Mouse (Mus musculus) heart, embryonic 15.5 days (tissue): ENCODE data around the gene Clec2i. TPM values are rescaled to one million over a fixed set of nuclear protein-coding genes. Genes with fewer than 3 reads are reported as not detected.
"Not testable (repeated sequence)": the region's sequence is repeated elsewhere in the genome, so short reads cannot be mapped to it uniquely, and the experiment has no call there.

Experiments used
- ATAC-seq: fragments of 200-750 bp; cut with Nextera tagmentation; replicated peaks from 2 replicates; pipeline ENCODE4 v1.8.0; 2017; ENCODE audit warnings: low read depth, moderate TSS enrichment; ENCODE audit not compliant: insufficient number of reproducible peaks, insufficient read depth, low FRiP score
- H3K27ac ChIP-seq: fragments of 300-500 bp; sonication (generic); 2 replicates; pipeline ENCODE4 v1.5.1; 2015; ENCODE audit warnings: mild to moderate bottlenecking, inconsistent platforms
- H3K27me3 ChIP-seq: fragments of 300-500 bp; sonication (generic); 2 replicates; pipeline ENCODE4 v1.6.1; 2015; ENCODE audit warnings: inconsistent platforms
- H3K36me3 ChIP-seq: fragments of 300-500 bp; sonication (generic); 2 replicates; pipeline ENCODE4 v1.6.1; 2015; ENCODE audit warnings: mild to moderate bottlenecking, inconsistent platforms
- H3K4me1 ChIP-seq: fragments of 300-500 bp; sonication (generic); replicated peaks from 2 replicates; pipeline ENCODE4 v1.6.1; 2015; ENCODE audit warnings: inconsistent platforms
- H3K4me2 ChIP-seq: fragments of 300-500 bp; sonication (generic); 2 replicates; pipeline ENCODE4 v1.6.1; 2015; ENCODE audit warnings: inconsistent platforms, mild to moderate bottlenecking, moderate library complexity
- H3K4me3 ChIP-seq: fragments of 300-500 bp; sonication (generic); 2 replicates; pipeline ENCODE4 v1.5.1; 2015; ENCODE audit warnings: mild to moderate bottlenecking, inconsistent platforms
- H3K9ac ChIP-seq: fragments of 300-500 bp; sonication (generic); 2 replicates; pipeline ENCODE4 v1.6.1; 2015; ENCODE audit warnings: mild to moderate bottlenecking, inconsistent platforms
- H3K9me3 ChIP-seq: fragments of 300-500 bp; sonication (generic); replicated peaks from 2 replicates; pipeline ENCODE4 v1.6.1; 2016; ENCODE audit warnings: inconsistent platforms
- WGBS: fragments of 180-500 bp; shearing (Covaris S2); methylation state at CpG from one replicate; pipeline ENCODE4 v1.1.7; 2015; ENCODE audit warnings: mixed read lengths; 5-methylcytosine and 5-hydroxymethylcytosine counted together
- polyA plus RNA-seq: library from polyadenylated mRNA; unstranded; fragments of >200 nt; fragmentation: Nextera tagmentation; extraction: Ambion mirVana; gene quantifications from 2 replicates; pipeline ENCODE4 v1.2.1, GENCODE M21; 2015

The Clec2i gene
- polyA plus RNA-seq, 1 experiment from 2014 or later, result 0.10 TPM

- no peak overlapping the region for H3K9ac ChIP-seq
- H3K27me3 ChIP-seq, result no peaks in the 10 kb centered on the region; the same call in 1 of the 2 replicates
- WGBS, result 35% methylated on average over 5 of the region's 5 CpGs
- H3K9me3 ChIP-seq, result no peaks in the 10 kb centered on the region
- H3K4me2 ChIP-seq, result no peak overlapping the region
- peaks cover 8% of the 10 kb centered on the region for H3K4me1 ChIP-seq
- peak; percentile 76 for ATAC-seq
- H3K4me3 ChIP-seq, result no peak overlapping the region
- H3K36me3 ChIP-seq, result no peaks in the 10 kb centered on the region
- H3K27ac ChIP-seq, result peak overlapping the region; percentile 45; the same call in 1 of the 2 replicates
Measured at GRCm38 (mm10) chr6:128856250-128856649, 31.1 kb upstream of the Clec2i start.

- Histone ChIP-seq H3K4me3 (no peak overlapping the region), H3K4me2 (no peak overlapping the region), H3K4me1 (peaks cover 5% of the 10 kb centered on the region), H3K9ac (no peak overlapping the region), H3K27me3 (no peaks in the 10 kb centered on the region; the same call in 1 of the 2 replicates), H3K9me3 (no peaks in the 10 kb centered on the region), H3K27ac (no peak overlapping the region), H3K36me3 (no peaks in the 10 kb centered on the region)
- 85% methylated on average over 2 of the region's 2 CpGs for WGBS
- ATAC-seq, result no peak
Measured at GRCm38 (mm10) chr6:128857976-128858375, 29.4 kb upstream of the Clec2i start.

- 23% methylated on average over 3 of the region's 3 CpGs for WGBS
- Histone ChIP-seq H3K27me3 (no peaks in the 10 kb centered on the region), H3K27ac (no peak overlapping the region), H3K4me3 (no peak overlapping the region), H3K36me3 (no peaks in the 10 kb centered on the region), H3K9ac (no peak overlapping the region), H3K4me2 (no peak overlapping the region), H3K4me1 (no peaks in the 10 kb centered on the region), H3K9me3 (no peaks in the 10 kb centered on the region)
- ATAC-seq, result no peak
Measured at GRCm38 (mm10) chr6:128868861-128869260, 18.5 kb upstream of the Clec2i start.

GRCm38 (mm10) chr6:128871910-128872610, 15.3 kb upstream of the Clec2i start:
- no peaks in the 10 kb centered on the region for H3K36me3 ChIP-seq
- no peak overlapping the region for H3K4me3 ChIP-seq
- H3K27me3 ChIP-seq, result no peaks in the 10 kb centered on the region
- H3K9ac ChIP-seq, result no peak overlapping the region
- WGBS, result 75% methylated on average over 1 of the region's 1 CpGs
- no peaks in the 10 kb centered on the region for H3K9me3 ChIP-seq
- H3K4me1 ChIP-seq, result no peaks in the 10 kb centered on the region
- no peak for ATAC-seq
- no peak overlapping the region for H3K4me2 ChIP-seq
- H3K27ac ChIP-seq, result no peak overlapping the region

GRCm38 (mm10) chr6:128888834-128889233, 1.4 kb downstream of the Clec2i start:
- ATAC-seq, result no peak
- no peak overlapping the region for H3K9ac ChIP-seq
- H3K27ac ChIP-seq, result no peak overlapping the region
- H3K4me3 ChIP-seq, result 0 out of 2 replicates have a peak overlapping the region, but pooled peaks have one; percentile 4
- no peaks in the 10 kb centered on the region for H3K9me3 ChIP-seq
- H3K4me2 ChIP-seq, result no peak overlapping the region
- WGBS, result 66% methylated on average over 5 of the region's 5 CpGs
- no peaks in the 10 kb centered on the region for H3K27me3 ChIP-seq
- no peaks in the 10 kb centered on the region for H3K4me1 ChIP-seq
- H3K36me3 ChIP-seq, result no peaks in the 10 kb centered on the region

- no peak for ATAC-seq
- Histone ChIP-seq H3K4me2 (no peak within 1 kb of the TSS), H3K27ac (no peak within 1 kb of the TSS), H3K9ac (no peak within 1 kb of the TSS), H3K36me3 (no peaks in the 10 kb centered on the region), H3K9me3 (no peaks in the 10 kb centered on the region), H3K4me1 (no peaks in the 10 kb centered on the region), H3K4me3 (no peak within 1 kb of the TSS), H3K27me3 (no peaks in the 10 kb centered on the region)
- WGBS, result 53% methylated on average over 2 of the region's 2 CpGs
Measured at GRCm38 (mm10) chr6:128890948-128891355, 3.6 kb downstream of the Clec2i start, which contains the start of gene BC035044. TSS of gene BC035044 (minus strand) at chr6:128891126.

- H3K27ac ChIP-seq, result no peak overlapping the region
- no peak for ATAC-seq
- H3K4me3 ChIP-seq, result no peak overlapping the region
- 82% methylated on average over 3 of the region's 3 CpGs for WGBS
- H3K4me2 ChIP-seq, result no peak overlapping the region
- H3K9ac ChIP-seq, result no peak overlapping the region
- no peaks in the 10 kb centered on the region for H3K9me3 ChIP-seq
- H3K27me3 ChIP-seq, result no peaks in the 10 kb centered on the region
- no peaks in the 10 kb centered on the region for H3K4me1 ChIP-seq
- no peaks in the 10 kb centered on the region for H3K36me3 ChIP-seq
Measured at GRCm38 (mm10) chr6:128895404-128896001, 8.1 kb downstream of the Clec2i start.

- no peak for ATAC-seq
- 74% methylated on average over 2 of the region's 2 CpGs for WGBS
- H3K9ac ChIP-seq, result no peak overlapping the region
- no peaks in the 10 kb centered on the region for H3K27me3 ChIP-seq
- H3K27ac ChIP-seq, result no peak overlapping the region
- H3K36me3 ChIP-seq, result no peaks in the 10 kb centered on the region
- no peak overlapping the region for H3K4me3 ChIP-seq
- no peak overlapping the region for H3K4me2 ChIP-seq
- H3K9me3 ChIP-seq, result no peaks in the 10 kb centered on the region
- no peaks in the 10 kb centered on the region for H3K4me1 ChIP-seq
Measured at GRCm38 (mm10) chr6:128900044-128900443, 12.7 kb downstream of the Clec2i start.

GRCm38 (mm10) chr6:128900796-128901552, 13.6 kb downstream of the Clec2i start:
- not testable (repeated sequence) for H3K27me3 ChIP-seq, ATAC-seq
- WGBS, result 83% methylated on average over 6 of the region's 6 CpGs

GRCm38 (mm10) chr6:128913598-128914254, 26.3 kb downstream of the Clec2i start:
- Histone ChIP-seq H3K27ac (no peak overlapping the region), H3K4me2 (no peak overlapping the region), H3K9ac (no peak overlapping the region), H3K4me3 (no peak overlapping the region), H3K4me1 (no peaks in the 10 kb centered on the region), H3K36me3 (no peaks in the 10 kb centered on the region), H3K27me3 (no peaks in the 10 kb centered on the region), H3K9me3 (no peaks in the 10 kb centered on the region)
- WGBS, result 72% methylated on average over 2 of the region's 2 CpGs
- ATAC-seq, result no peak

More at GRCm38 (mm10) chr6:128900796-128901552, 13.6 kb downstream of the Clec2i start:
- not testable (repeated sequence) for H3K4me1 ChIP-seq, H3K36me3 ChIP-seq, H3K4me3 ChIP-seq, H3K9me3 ChIP-seq, H3K27ac ChIP-seq, H3K4me2 ChIP-seq, H3K9ac ChIP-seq

- H3K4me2 ChIP-seq, result no peak overlapping the region
- H3K4me3 ChIP-seq, result no peak overlapping the region
- no peak overlapping the region for H3K9ac ChIP-seq
- no peaks in the 10 kb centered on the region for H3K27me3 ChIP-seq
- WGBS, result 74% methylated on average over 2 of the region's 2 CpGs
- no peaks in the 10 kb centered on the region for H3K9me3 ChIP-seq
- H3K36me3 ChIP-seq, result no peaks in the 10 kb centered on the region
- ATAC-seq, result no peak
- no peak overlapping the region for H3K27ac ChIP-seq
- no peaks in the 10 kb centered on the region for H3K4me1 ChIP-seq
Measured at GRCm38 (mm10) chr6:128917322-128917721, 29.9 kb downstream of the Clec2i start.
